Mouse (Mus musculus) spleen, postnatal 4 days (tissue): ENCODE results near the gene Tas2r103.

ENCODE experiments used
- DNase-seq, 2 experiments: peaks; one replicate each; pipeline ENCODE4 v3.0.0; 2022; ENCODE audit warnings: low spot score in 2 of 2

The Tas2r103 gene

GRCm38 (mm10) chr6:133037001-133037400, at the start of gene Tas2r103:
Tas2r103 (minus strand) TSS chr6:133037101.
- no peak for DNase-seq

GRCm38 (mm10) chr6:133055716-133056115, 18.8 kb upstream of the Tas2r103 start, which contains the start of gene Tas2r140:
Tas2r140 (minus strand) TSS chr6:133055816.
- no peak for DNase-seq
